Mouse (Mus musculus): ENCODE measurements at regions not wholly inside any gene's neighbourhood (a gene's known extent, or its start where the extent isn't known, plus 50 kb on each side); places are given as distances from the start of the nearest gene placed in this dataset.

- TF ChIP-seq CTCF (IDR thresholded peaks at IDR 0.05; ENCODE audit: borderline replicate concordance, insufficient read depth, low read depth, low read length) = no peak
- no peak for TF ChIP-seq POLR2A (IDR thresholded peaks at IDR 0.05; ENCODE audit: borderline replicate concordance, insufficient read depth, low read length)
Observed at GRCm38 (mm10) chr10:46349613-46350012, 772.0 kb downstream of the Hace1 start.
